In the genomic region with DNA sequence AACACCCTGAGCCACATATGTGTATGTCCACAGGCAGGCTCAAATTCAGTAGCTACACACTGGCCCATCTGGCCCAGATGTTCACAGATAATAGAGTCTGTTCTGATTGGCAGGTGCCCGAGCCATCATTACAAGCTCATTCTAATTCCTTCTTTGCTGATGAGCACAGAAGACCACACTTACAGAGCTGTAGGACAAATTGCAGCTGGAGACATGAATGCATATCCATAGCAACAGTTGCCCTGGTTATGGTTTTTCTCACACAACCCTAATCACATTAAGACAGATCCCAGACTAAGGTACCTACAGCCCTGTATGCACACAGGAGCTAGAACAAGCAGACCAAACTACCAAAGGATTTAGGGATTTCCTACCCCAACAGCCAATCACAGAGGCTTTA, we compare ENCODE assay signal across 33 mouse cellular contexts. TPM values are rescaled to one million over a fixed set of nuclear protein-coding genes. Genes with fewer than 3 reads are reported as not detected.
DNase-seq lines count a peak whose midpoint lies in the region; ATAC-seq and TF ChIP-seq lines count a peak whose summit lies in the region.
"Had no signal": no experiment of that assay in that cellular context is flagged by ENCODE, and none has a peak within 500 bp of the region (broad histone marks: within the 10 kb centered on the region; RNA-seq: fewer than 3 reads in every experiment).

No protein-coding gene starts in this region.

- H3K4me2 ChIP-seq in forebrain, embryonic 12.5 days: no peak overlapping the region
- no peak overlapping the region for H3K4me2 ChIP-seq in forebrain, embryonic 11.5 days (ENCODE audit: low read depth, low read length, severe bottlenecking)
- no peak overlapping the region for H3K4me2 ChIP-seq in midbrain, embryonic 11.5 days
- H3K4me2 ChIP-seq in midbrain, embryonic 13.5 days (replicated peaks): no peak overlapping the region
- no peak overlapping the region for H3K4me2 ChIP-seq in liver, embryonic 11.5 days
- no peak overlapping the region for H3K4me2 ChIP-seq in liver, postnatal 0 days (ENCODE audit: low read depth, low read length)
- H3K4me2 ChIP-seq: heart, embryonic 12.5 days; kidney, embryonic 15.5 days; limb, embryonic 13.5 days; liver, embryonic 12.5 days had no signal

- WGBS in forebrain, embryonic 12.5 days: 67% methylated on average over 1 of the region's 1 CpGs
- WGBS in forebrain, embryonic 11.5 days: 79% methylated on average over 1 of the region's 1 CpGs
- WGBS in midbrain, embryonic 11.5 days: 66% methylated on average over 1 of the region's 1 CpGs
- WGBS in midbrain, embryonic 10.5 days: 84% methylated on average over 1 of the region's 1 CpGs
- WGBS in midbrain, embryonic 13.5 days: 39% methylated on average over 1 of the region's 1 CpGs
- 76% methylated on average over 1 of the region's 1 CpGs for WGBS in liver, embryonic 11.5 days
- 64% methylated on average over 1 of the region's 1 CpGs for WGBS in liver, postnatal 0 days (ENCODE audit: insufficient replicate concordance)

- no peak for DNase-seq in forebrain, embryonic 11.5 days (ENCODE audit: low spot score)
- DNase-seq in midbrain, embryonic 11.5 days (ENCODE audit: low spot score, missing footprints): peak; percentile 78
- no peak for DNase-seq in midbrain, embryonic 10.5 days (ENCODE audit: low spot score)
- no peak for DNase-seq in liver, embryonic 11.5 days (ENCODE audit: low spot score)
- DNase-seq in liver, postnatal 0 days: no peak
- DNase-seq in c-Kit-positive CD71-positive TER-119-positive erythroid progenitor cells, embryonic 14.5 days (ENCODE audit: low spot score): no peak
- DNase-seq: adrenal gland, adult 8-10 months; cerebellum, adult 11 months; cerebellum, adult 9-10 months; cerebellum, postnatal 36 days; gastrocnemius, adult 2 months; gastrocnemius, postnatal 36 days; heart, adult 18-20 months; kidney, adult 18-20 months; kidney, postnatal 25 days; lung, adult 18-20 months; lung, postnatal 4 days; right cerebral cortex, postnatal 25 days; thymus, postnatal 14 days had no signal

- peaks cover 14% of the 10 kb centered on the region for H3K4me1 ChIP-seq in forebrain, embryonic 12.5 days
- no peaks in the 10 kb centered on the region for H3K4me1 ChIP-seq in forebrain, embryonic 11.5 days (replicated peaks; ENCODE audit: control insufficient read depth, insufficient read depth, low read length)
- H3K4me1 ChIP-seq in midbrain, embryonic 11.5 days (ENCODE audit: control insufficient read depth, insufficient read depth, low read length): peaks cover 9% of the 10 kb centered on the region
- H3K4me1 ChIP-seq in midbrain, embryonic 10.5 days: peaks cover 28% of the 10 kb centered on the region
- H3K4me1 ChIP-seq in midbrain, embryonic 13.5 days (replicated peaks): peaks cover 17% of the 10 kb centered on the region
- H3K4me1 ChIP-seq in liver, embryonic 11.5 days (replicated peaks; ENCODE audit: control insufficient read depth, insufficient read depth, low read length): no peaks in the 10 kb centered on the region
- H3K4me1 ChIP-seq in liver, postnatal 0 days (ENCODE audit: insufficient read depth): peaks cover 3% of the 10 kb centered on the region
- H3K4me1 ChIP-seq: liver, embryonic 12.5 days had no signal

- H3K27me3 ChIP-seq in forebrain, embryonic 12.5 days: peaks cover 6% of the 10 kb centered on the region; the same call in 1 of the 2 replicates
- no peaks in the 10 kb centered on the region for H3K27me3 ChIP-seq in forebrain, embryonic 11.5 days (ENCODE audit: control insufficient read depth, insufficient read depth, low read length)
- no peaks in the 10 kb centered on the region for H3K27me3 ChIP-seq in midbrain, embryonic 11.5 days (ENCODE audit: control insufficient read depth, insufficient read depth, low read length)
- peaks cover 32% of the 10 kb centered on the region for H3K27me3 ChIP-seq in midbrain, embryonic 10.5 days (ENCODE audit: low read depth, poor library complexity, severe bottlenecking)
- 0 out of 2 replicates have a peak, but pooled peaks cover 3% of the 10 kb centered on the region for H3K27me3 ChIP-seq in midbrain, embryonic 13.5 days
- peaks cover 2% of the 10 kb centered on the region for H3K27me3 ChIP-seq in liver, embryonic 11.5 days (replicated peaks; ENCODE audit: control insufficient read depth, insufficient read depth, low read length)
- H3K27me3 ChIP-seq in liver, postnatal 0 days (ENCODE audit: insufficient read depth, low read length): 0 out of 2 replicates have a peak, but pooled peaks cover 3% of the 10 kb centered on the region

- H3K9ac ChIP-seq in forebrain, embryonic 12.5 days: no peak overlapping the region
- H3K9ac ChIP-seq in forebrain, embryonic 11.5 days (ENCODE audit: low read length): no peak overlapping the region
- no peak overlapping the region for H3K9ac ChIP-seq in midbrain, embryonic 11.5 days (ENCODE audit: low read length)
- H3K9ac ChIP-seq in midbrain, embryonic 13.5 days (replicated peaks): no peak overlapping the region
- no peak overlapping the region for H3K9ac ChIP-seq in liver, embryonic 11.5 days (ENCODE audit: low read depth, low read length)
- H3K9ac ChIP-seq in liver, postnatal 0 days (replicated peaks): no peak overlapping the region
- H3K9ac ChIP-seq: heart, embryonic 12.5 days; kidney, embryonic 15.5 days; limb, embryonic 13.5 days; liver, embryonic 12.5 days had no signal

- TF ChIP-seq EP300 in liver, postnatal 0 days (IDR thresholded peaks at IDR 0.05; ENCODE audit: low read depth): no peak

- no peak for TF ChIP-seq CTCF in liver, postnatal 0 days (IDR thresholded peaks at IDR 0.05; ENCODE audit: low read depth)

- H3K27ac ChIP-seq in forebrain, embryonic 12.5 days: peak overlapping the region; percentile 36; the same call in 1 of the 2 replicates
- H3K27ac ChIP-seq in forebrain, embryonic 11.5 days (ENCODE audit: low read depth, low read length): no peak overlapping the region
- H3K27ac ChIP-seq in midbrain, embryonic 11.5 days (ENCODE audit: low read depth, low read length): no peak overlapping the region
- no peak overlapping the region for H3K27ac ChIP-seq in midbrain, embryonic 10.5 days (replicated peaks)
- no peak overlapping the region for H3K27ac ChIP-seq in midbrain, embryonic 13.5 days
- no peak overlapping the region for H3K27ac ChIP-seq in liver, embryonic 11.5 days (ENCODE audit: low read depth, low read length)
- no peak overlapping the region for H3K27ac ChIP-seq in liver, postnatal 0 days (ENCODE audit: low read depth)
- H3K27ac ChIP-seq: gastrocnemius, adult 2 months; kidney, embryonic 15.5 days; left cerebral cortex, adult 2 months; limb, embryonic 13.5 days; liver, embryonic 12.5 days had no signal

- H3K36me3 ChIP-seq in forebrain, embryonic 12.5 days (replicated peaks): no peaks in the 10 kb centered on the region
- H3K36me3 ChIP-seq in forebrain, embryonic 11.5 days (ENCODE audit: control insufficient read depth, insufficient read depth, low read length): no peaks in the 10 kb centered on the region
- H3K36me3 ChIP-seq in midbrain, embryonic 11.5 days (ENCODE audit: control insufficient read depth, insufficient read depth, low read length): no peaks in the 10 kb centered on the region
- H3K36me3 ChIP-seq in midbrain, embryonic 10.5 days: no peaks in the 10 kb centered on the region
- no peaks in the 10 kb centered on the region for H3K36me3 ChIP-seq in midbrain, embryonic 13.5 days
- H3K36me3 ChIP-seq in liver, embryonic 11.5 days (ENCODE audit: control insufficient read depth, insufficient read depth, low read length): no peaks in the 10 kb centered on the region
- no peaks in the 10 kb centered on the region for H3K36me3 ChIP-seq in liver, postnatal 0 days (replicated peaks; ENCODE audit: insufficient read depth, low read length)
- H3K36me3 ChIP-seq: heart, embryonic 12.5 days; kidney, embryonic 15.5 days; limb, embryonic 13.5 days; liver, embryonic 12.5 days had no signal

- H3K4me3 ChIP-seq in forebrain, embryonic 12.5 days (replicated peaks): no peak overlapping the region
- H3K4me3 ChIP-seq in forebrain, embryonic 11.5 days (ENCODE audit: low read depth, low read length): no peak overlapping the region
- H3K4me3 ChIP-seq in midbrain, embryonic 11.5 days (ENCODE audit: low read depth, low read length): no peak overlapping the region
- no peak overlapping the region for H3K4me3 ChIP-seq in midbrain, embryonic 10.5 days
- H3K4me3 ChIP-seq in midbrain, embryonic 13.5 days (replicated peaks): no peak overlapping the region
- H3K4me3 ChIP-seq in liver, embryonic 11.5 days (ENCODE audit: low read depth, low read length): no peak overlapping the region
- H3K4me3 ChIP-seq in liver, postnatal 0 days (ENCODE audit: low read depth, low read length): no peak overlapping the region
- H3K4me3 ChIP-seq: gastrocnemius, adult 2 months; heart, embryonic 12.5 days; kidney, embryonic 15.5 days; left cerebral cortex, adult 2 months; limb, embryonic 13.5 days; liver, embryonic 12.5 days; megakaryocyte, embryonic 14.5 days had no signal

- ATAC-seq in forebrain, embryonic 12.5 days (ENCODE audit: low FRiP score): no peak
- no peak for ATAC-seq in forebrain, embryonic 11.5 days (replicated peaks; ENCODE audit: low FRiP score)
- ATAC-seq in midbrain, embryonic 11.5 days (ENCODE audit: low FRiP score): no peak; the same call in 1 of the 2 replicates
- peak; percentile 56 for ATAC-seq in midbrain, embryonic 13.5 days
- no peak for ATAC-seq in liver, embryonic 11.5 days (replicated peaks; ENCODE audit: low FRiP score)
- no peak for ATAC-seq in liver, postnatal 0 days
- ATAC-seq: inflammation-experienced regulatory T-cells, adult 6 months; liver, embryonic 12.5 days; lung, postnatal 0 days had no signal

- H3K9me3 ChIP-seq in forebrain, embryonic 12.5 days: no peaks in the 10 kb centered on the region
- H3K9me3 ChIP-seq in forebrain, embryonic 11.5 days (ENCODE audit: control insufficient read depth, low read length): no peaks in the 10 kb centered on the region
- H3K9me3 ChIP-seq in midbrain, embryonic 11.5 days (ENCODE audit: control insufficient read depth, low read length): no peaks in the 10 kb centered on the region
- H3K9me3 ChIP-seq in midbrain, embryonic 10.5 days (replicated peaks): no peaks in the 10 kb centered on the region
- H3K9me3 ChIP-seq in midbrain, embryonic 13.5 days: no peaks in the 10 kb centered on the region
- no peaks in the 10 kb centered on the region for H3K9me3 ChIP-seq in liver, embryonic 11.5 days (ENCODE audit: control insufficient read depth, low read length)
- no peaks in the 10 kb centered on the region for H3K9me3 ChIP-seq in liver, postnatal 0 days (ENCODE audit: low read length)
- H3K9me3 ChIP-seq: heart, embryonic 12.5 days; kidney, embryonic 15.5 days; limb, embryonic 13.5 days; liver, embryonic 12.5 days; megakaryocyte, embryonic 14.5 days had no signal

RNA-seq across cellular contexts. Expression of a gene that starts 14.1 kb away (rescaled TPM):
- polyA plus RNA-seq in forebrain, embryonic 12.5 days (2016; fragmentation: Nextera tagmentation; extraction: Ambion mirVana): not detected in 2 replicates
- not detected in 2 replicates for polyA plus RNA-seq in forebrain, embryonic 11.5 days (2014; fragmentation: Nextera tagmentation; extraction: Ambion mirVana)
- polyA plus RNA-seq in midbrain, embryonic 11.5 days (2014; fragmentation: Nextera tagmentation; extraction: Ambion mirVana): not detected in 2 replicates
- not detected in 2 replicates for polyA plus RNA-seq in midbrain, embryonic 10.5 days (2016; fragmentation: Nextera tagmentation; extraction: Ambion mirVana)
- not detected in 2 replicates for polyA plus RNA-seq in midbrain, embryonic 13.5 days (2015; fragmentation: Nextera tagmentation; extraction: Ambion mirVana)
- polyA plus RNA-seq in liver, embryonic 11.5 days (2014; fragmentation: Nextera tagmentation; extraction: Ambion mirVana): not detected in 2 replicates
- not detected in 2 replicates for polyA plus RNA-seq in liver, postnatal 0 days (2015; fragmentation: Nextera tagmentation; extraction: Ambion mirVana)
- polyA plus RNA-seq: C2C12; embryonic facial prominence, embryonic 11.5 days; inflammation-experienced regulatory T-cells, adult 6 months; limb, embryonic 13.5 days; liver, embryonic 12.5 days; neural tube, embryonic 14.5 days; stomach, embryonic 16.5 days had no signal

RNA-seq across cellular contexts. Expression of a gene that starts 18.0 kb away (rescaled TPM):
- 5.1 and 5.9 TPM in 2 replicates for polyA plus RNA-seq in forebrain, embryonic 12.5 days (2016; fragmentation: Nextera tagmentation; extraction: Ambion mirVana)
- 7.1 and 7.9 TPM in 2 replicates for polyA plus RNA-seq in forebrain, embryonic 11.5 days (2014; fragmentation: Nextera tagmentation; extraction: Ambion mirVana)
- 6.8 and 7.7 TPM in 2 replicates for polyA plus RNA-seq in midbrain, embryonic 11.5 days (2014; fragmentation: Nextera tagmentation; extraction: Ambion mirVana)
- 8.0 and 9.8 TPM in 2 replicates for polyA plus RNA-seq in midbrain, embryonic 10.5 days (2016; fragmentation: Nextera tagmentation; extraction: Ambion mirVana)
- polyA plus RNA-seq in midbrain, embryonic 13.5 days (2015; fragmentation: Nextera tagmentation; extraction: Ambion mirVana): 5.5 and 6.6 TPM in 2 replicates
- polyA plus RNA-seq in liver, embryonic 11.5 days (2014; fragmentation: Nextera tagmentation; extraction: Ambion mirVana): 2.4 and 2.5 TPM in 2 replicates
- polyA plus RNA-seq in liver, postnatal 0 days (2015; fragmentation: Nextera tagmentation; extraction: Ambion mirVana): 0.78 and 0.81 TPM in 2 replicates

RNA-seq across cellular contexts. Expression of a gene that starts 32.3 kb away (rescaled TPM):
- 2.5 and 2.6 TPM in 2 replicates for polyA plus RNA-seq in forebrain, embryonic 12.5 days (2016; fragmentation: Nextera tagmentation; extraction: Ambion mirVana)
- polyA plus RNA-seq in forebrain, embryonic 11.5 days (2014; fragmentation: Nextera tagmentation; extraction: Ambion mirVana): 0.41 and 0.60 TPM in 2 replicates
- polyA plus RNA-seq in midbrain, embryonic 11.5 days (2014; fragmentation: Nextera tagmentation; extraction: Ambion mirVana): 0.38 and 0.94 TPM in 2 replicates
- 0.32 and 0.42 TPM in 2 replicates for polyA plus RNA-seq in midbrain, embryonic 10.5 days (2016; fragmentation: Nextera tagmentation; extraction: Ambion mirVana)
- 14.1 and 16.5 TPM in 2 replicates for polyA plus RNA-seq in midbrain, embryonic 13.5 days (2015; fragmentation: Nextera tagmentation; extraction: Ambion mirVana)
- 0.32 and 0.48 TPM in 2 replicates for polyA plus RNA-seq in liver, embryonic 11.5 days (2014; fragmentation: Nextera tagmentation; extraction: Ambion mirVana)
- polyA plus RNA-seq in liver, postnatal 0 days (2015; fragmentation: Nextera tagmentation; extraction: Ambion mirVana): not detected in 2 replicates
- polyA plus RNA-seq: C2C12; inflammation-experienced regulatory T-cells, adult 6 months had no signal

RNA-seq across cellular contexts. Expression of a gene that starts 46.8 kb away (rescaled TPM):
- polyA plus RNA-seq in forebrain, embryonic 12.5 days (2016; fragmentation: Nextera tagmentation; extraction: Ambion mirVana): 35.5 and 36.0 TPM in 2 replicates
- polyA plus RNA-seq in forebrain, embryonic 11.5 days (2014; fragmentation: Nextera tagmentation; extraction: Ambion mirVana): 46.6 and 47.0 TPM in 2 replicates
- 29.6 and 40.4 TPM in 2 replicates for polyA plus RNA-seq in midbrain, embryonic 11.5 days (2014; fragmentation: Nextera tagmentation; extraction: Ambion mirVana)
- polyA plus RNA-seq in midbrain, embryonic 10.5 days (2016; fragmentation: Nextera tagmentation; extraction: Ambion mirVana): 41.4 and 48.3 TPM in 2 replicates
- 25.5 and 27.1 TPM in 2 replicates for polyA plus RNA-seq in midbrain, embryonic 13.5 days (2015; fragmentation: Nextera tagmentation; extraction: Ambion mirVana)
- polyA plus RNA-seq in liver, embryonic 11.5 days (2014; fragmentation: Nextera tagmentation; extraction: Ambion mirVana): 119 and 147 TPM in 2 replicates
- 31.5 and 33.2 TPM in 2 replicates for polyA plus RNA-seq in liver, postnatal 0 days (2015; fragmentation: Nextera tagmentation; extraction: Ambion mirVana)
